Mouse (Mus musculus): ENCODE measurements at regions not wholly inside any gene's neighbourhood (a gene's known extent, or its start where the extent isn't known, plus 50 kb on each side); places are given as distances from the start of the nearest gene placed in this dataset.

DNA sequence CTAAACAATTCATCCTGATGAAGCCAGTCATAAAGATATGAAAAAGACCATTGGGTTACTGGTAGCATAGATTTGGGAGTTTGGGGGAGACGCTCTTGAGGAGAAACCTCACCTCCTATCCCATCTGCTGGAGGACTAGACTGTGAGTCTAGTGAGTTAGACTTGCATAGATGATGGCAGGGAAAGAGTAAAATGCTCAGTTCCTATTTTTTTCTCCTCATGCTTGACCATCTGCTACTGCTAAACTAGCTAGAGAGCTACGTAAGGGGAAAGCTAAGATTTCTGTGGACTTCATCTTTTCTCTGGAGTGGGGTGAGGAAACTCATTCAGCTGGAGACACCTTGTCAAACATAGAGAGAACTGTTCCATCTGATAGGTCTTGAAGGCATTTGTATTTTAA lies 118.4 kb upstream of the Gnao1 start:
- no peak for DNase-seq

DNA sequence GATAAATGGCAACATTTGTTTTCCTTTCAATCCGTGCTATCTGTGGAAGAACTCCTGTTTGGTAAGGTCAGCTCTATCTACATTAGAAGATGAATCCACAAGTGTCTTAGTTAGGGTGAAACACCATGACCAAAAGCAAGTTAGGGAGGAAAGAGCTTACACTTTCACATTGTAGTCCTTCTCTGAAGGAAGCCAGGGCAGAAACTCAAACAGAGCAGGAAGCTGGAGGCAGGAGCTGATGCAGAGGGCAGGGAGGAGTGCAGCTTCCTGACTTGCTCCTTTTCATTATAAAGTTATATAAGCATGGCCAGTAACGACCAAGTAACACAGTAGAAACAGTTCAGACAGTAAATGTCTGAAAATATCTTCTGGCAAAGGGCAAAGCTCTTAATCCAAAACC lies 117.9 kb upstream of the Gnao1 start:
- no peak for DNase-seq

DNA sequence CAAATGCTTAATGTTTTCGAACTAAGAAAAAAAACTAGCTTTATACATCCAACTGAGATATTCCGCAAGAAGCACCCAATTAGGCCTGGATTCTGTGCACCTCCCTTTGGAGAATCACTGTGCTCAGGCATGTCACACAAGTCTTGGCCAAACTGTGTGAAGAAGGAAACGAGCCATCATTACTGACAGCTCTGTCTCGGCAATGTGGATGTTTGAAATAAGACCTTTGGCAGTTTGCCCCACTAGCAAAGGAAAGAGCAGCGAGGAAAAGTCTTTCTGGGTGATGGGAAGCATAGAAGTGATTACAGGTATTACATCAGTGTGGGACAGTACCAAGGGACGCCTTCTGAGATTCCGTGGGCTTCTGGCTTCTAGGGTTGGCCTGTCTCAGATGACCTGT lies 112.6 kb upstream of the Gnao1 start:
- no peak for DNase-seq

DNA sequence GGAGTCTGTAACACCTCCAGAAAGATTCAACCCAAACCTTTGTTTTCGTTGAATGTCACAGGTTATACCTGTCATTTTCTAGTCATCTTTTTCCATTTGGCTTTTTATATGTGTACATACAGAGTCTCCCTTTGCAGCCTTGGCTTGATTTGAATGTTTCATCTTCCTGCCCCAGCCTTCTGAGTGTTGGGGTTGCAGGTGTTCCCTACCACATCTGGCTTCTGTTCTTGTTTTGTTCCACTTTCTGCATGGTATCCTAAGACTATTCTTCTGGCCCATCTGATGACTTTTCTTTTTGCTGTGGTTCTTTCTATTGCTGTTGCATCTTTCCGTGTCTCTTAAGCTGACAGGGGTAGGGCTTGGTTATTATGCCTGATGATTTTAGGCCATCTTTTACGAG lies 111.3 kb upstream of the Gnao1 start:
- DNase-seq = no peak

DNA sequence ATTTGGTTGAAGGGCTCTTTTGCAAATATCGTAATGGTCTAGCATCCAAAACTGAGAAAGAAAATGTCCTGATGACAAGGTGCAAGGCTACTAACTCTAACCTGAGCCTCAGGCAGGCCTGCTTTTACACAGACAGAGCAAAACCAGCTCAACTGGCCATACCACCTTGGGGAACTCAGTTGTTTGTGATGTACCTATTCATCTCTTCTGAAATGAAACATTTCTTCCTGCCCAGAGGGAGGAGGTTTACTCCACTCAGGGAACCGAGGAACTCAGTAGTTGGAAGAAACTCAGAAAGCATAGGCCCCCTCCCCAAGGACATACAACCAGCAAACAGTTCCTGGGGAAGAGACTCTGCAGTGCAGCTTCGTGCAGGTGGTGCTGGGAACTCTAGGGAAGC lies 108.4 kb upstream of the Gnao1 start:
- no peak for DNase-seq

DNA sequence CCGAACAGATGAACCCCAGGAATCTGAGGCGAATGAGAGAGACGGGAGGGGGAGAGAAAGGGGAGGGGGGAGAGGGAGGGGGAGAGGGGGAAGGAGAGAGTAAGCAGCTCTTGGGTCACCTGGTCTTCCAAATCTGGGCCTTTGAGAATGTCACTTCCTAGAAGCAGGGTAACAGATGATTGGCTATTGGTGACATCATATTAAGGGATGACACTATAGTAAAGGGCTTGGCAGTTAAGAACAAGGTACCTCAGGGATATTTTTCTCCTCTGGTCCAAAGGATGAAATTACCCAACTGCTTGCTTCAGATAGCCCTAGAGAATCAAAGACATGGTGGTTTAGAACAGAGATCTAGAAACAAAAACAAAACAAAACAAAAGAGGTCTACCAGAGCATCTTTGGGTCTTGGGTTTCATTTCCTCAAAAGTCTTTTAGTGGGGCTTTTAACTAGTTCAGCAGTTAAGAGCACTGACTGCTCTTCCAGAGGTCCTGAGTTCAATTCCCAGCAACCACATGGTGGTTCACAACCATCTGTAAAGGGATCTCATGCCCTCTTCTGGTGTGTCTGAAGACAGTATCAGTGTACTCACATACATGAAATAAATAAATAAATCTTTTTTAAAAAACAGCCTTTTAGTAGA lies 97.6 kb upstream of the Gnao1 start:
- DNase-seq = no peak

DNA sequence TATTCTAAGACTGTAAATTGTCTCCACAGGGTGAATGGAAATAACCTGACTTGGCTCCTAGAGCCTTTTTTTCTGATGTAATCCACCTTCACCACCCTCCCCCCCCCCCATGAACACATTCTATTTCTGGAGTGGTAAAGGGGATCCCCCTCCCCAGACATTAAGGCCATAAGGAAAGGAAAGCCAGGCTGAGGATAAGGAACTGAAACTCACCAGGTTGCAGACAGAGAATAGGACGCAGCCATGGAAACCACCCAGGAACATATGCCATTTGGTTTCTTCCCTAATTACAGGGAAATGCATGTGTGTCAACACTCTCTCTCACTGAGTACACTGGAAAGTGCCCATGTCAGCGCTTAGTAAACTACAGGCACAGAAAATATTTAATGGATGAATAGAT lies 96.5 kb upstream of the Gnao1 start:
- DNase-seq = no peak

DNA sequence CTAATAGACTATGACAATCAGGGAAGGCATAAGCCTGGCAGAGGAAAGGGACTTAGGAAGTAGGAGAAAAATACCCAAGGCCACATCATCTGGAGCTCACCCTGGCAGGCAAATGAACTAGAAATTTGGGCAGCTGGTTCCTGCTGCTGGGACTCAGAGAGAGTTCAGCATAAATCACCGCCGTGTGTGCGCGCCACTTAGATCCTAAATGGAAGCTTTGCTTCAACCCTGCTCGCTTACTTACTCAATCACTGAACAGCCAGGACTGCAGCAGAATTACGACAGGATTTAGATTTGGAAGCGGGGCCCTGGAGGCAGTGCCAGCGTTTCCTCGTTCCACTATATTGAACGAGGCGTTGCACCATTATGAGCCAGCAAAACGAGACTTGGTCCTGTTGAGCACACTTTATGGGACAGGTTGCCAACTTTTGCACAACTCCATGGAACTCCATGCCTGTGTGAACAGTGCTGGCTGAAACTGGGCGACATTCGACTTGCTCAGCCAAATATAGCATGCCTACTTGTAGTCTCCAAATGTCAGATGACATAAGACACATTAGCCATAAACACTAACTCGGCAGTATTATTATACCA lies 84.8 kb upstream of the Gnao1 start:
- no peak for DNase-seq

DNA sequence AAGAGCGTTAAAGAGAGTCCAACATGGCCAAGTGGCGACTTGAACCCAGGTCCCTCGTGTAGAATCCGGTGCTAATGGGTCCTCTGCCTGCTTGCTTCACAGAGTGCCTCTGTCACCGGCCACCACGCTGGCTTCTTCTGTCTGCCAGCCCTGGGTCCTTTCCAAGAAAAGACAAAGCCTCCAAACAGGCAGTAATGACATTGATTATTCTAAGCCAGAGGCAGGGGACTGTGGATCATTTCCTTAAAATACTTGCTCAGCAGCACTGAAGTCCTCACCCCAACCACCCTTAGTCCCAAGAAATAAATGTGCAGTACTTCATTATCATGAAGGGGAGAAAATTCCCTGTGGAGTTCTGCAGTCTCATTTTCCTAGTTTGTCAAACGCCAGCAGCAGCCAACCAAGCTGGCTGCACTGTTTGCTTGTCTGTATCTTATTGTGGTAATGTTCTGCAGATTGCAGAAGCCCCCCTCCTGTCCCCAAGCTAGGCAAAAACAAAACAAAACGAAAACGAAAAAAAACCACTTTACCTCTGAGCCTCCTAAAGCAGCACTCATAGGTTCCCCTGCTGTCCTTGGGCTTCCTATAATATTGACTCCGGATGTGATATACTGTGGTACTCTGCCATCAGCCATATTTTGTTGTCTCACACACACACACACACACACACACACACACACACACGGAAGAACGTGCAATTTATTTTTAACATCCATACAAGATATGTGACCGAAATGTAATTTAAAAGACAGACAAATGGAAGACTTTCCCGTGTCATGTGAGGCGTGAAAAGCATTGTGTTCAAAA lies 80.4 kb upstream of the Gnao1 start:
- peak; percentile 25 for DNase-seq

DNA sequence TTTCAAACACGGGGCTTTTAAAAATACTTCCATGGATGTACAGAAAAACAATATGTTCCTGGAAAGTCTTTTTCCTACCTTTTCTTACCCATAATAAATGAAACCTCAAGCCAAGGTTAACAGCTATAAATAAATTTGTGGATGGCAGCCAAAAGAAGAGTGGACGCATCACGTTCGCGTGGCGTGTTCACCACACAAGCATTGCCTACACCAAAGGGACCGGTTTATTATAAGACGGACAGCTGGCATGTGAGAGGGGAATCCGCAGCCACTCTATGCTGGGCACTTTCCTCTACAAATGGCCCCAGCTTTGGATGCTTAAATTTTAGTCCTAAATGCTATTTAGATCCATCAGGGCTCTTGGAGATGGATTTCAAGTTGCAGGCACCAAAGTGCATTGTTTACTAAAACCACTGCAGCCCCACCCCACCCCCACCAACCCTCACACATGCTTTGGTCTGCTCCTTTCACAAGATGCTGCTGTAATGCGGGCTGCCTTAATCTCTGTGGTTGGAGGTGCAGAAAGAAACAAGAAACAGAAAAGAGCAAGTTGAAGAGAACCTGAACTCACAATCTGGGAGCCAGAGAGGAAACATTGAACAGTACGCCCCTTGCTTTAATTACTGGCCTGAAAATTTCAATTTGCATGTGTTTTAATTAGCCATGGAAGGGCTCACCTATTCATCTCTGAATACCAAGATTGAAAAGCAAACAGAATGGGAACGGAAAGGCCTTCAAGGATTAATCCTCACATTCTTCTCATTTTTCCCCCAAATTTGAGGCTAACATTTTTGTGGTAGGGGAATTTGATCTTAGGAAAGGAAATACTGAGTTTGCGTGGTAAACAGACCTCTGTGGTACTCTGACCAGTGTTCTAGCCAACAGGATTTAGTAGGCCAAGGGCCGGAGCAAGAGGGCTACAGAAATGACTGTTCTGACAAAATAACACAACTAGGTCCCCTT lies 78.7 kb upstream of the Gnao1 start:
- no peak for DNase-seq

DNA sequence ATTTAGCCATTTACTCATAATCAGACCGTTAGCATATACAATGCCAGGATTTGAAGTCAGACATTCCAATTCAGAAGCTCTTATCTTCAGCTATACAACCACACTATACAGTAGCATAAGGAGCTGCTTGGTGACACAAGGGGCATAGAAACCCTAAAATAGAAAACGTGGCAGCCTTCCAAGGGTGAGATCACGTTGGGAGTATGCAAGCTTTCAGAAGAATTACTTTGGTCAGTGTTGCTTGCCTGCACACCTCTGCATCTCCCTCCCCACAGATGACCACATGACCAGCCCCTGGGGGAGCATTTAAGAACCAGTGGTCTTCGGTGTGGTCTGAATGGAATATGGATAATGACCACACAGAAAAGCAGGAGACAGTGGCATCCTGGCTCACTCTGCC lies 74.9 kb upstream of the Gnao1 start:
- DNase-seq = peak; percentile 45

DNA sequence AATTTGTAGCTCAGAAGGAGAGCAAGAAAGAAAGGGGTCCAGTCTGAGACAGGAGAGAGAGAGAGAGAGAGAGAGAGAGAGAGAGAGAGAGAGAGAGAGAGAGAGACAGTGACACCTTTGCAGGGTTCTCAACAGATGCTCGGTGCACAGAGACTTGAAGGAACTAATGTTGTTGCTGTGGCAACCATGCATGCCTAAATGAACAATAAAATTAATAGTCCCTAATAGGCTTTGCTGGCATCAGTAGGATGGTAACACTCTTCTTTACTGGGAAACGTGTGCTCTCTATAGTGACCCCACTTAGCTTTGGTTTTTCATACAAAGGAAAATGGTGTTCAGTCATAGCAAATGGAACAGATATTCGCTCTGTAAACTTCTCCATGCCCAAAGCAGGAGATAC lies 69.5 kb upstream of the Gnao1 start:
- DNase-seq = no peak

DNA sequence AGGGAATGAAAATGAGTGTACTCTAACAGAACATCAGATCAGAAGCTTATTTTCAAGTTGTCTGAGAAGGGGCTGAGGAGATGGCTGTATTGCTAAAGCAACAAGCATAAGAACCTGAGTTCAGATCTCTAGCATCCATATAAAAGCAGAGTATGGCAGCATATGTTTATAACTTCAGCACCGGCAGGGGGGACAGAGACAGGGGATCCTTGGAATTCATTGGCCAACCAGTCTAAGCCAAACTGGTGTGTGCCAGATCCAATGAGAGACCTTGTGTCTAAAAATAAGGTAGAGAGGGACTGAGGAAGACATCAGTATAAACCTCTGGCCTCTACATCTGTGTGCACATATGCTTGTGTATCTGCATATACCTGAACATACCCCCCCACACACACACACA lies 61.0 kb upstream of the Gnao1 start:
- DNase-seq = no peak

DNA sequence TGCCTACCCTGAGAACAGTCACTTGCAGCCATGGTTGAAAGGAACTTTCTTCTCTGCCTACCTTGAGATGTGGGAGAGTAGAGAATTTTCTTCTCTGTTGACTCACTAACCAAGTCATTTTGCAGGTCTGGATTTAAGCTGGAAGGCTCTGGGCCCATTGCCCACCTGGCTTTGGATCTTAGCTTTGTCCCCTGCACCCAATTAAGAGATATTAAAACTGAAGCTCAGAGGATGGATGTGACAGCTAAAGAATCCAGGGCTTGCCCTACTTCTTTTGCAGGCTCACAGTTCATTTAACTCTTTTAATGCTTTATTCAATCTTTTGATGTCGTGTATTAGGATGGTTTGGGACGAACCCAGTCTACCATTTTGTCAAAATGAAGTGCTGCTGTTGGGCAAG lies 58.8 kb upstream of the Gnao1 start:
- DNase-seq = no peak

DNA sequence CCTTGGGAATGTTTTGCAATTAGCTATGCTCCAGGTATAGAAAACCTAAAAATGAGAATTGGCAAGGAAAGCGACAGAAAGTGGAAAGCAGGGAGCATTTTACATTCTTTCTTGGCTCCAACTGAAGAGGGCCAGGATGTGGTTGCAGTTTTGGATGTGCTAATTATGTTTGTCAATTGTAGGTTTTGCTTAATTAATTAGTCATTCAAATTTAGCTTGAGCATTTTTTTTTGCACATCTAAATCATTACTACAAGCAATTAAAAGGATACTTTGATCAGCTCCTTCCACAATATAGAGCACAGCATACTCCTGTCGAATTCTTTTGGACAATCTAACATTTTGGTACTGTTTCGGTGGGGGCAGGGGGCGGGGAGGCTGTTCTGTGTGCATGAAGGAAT lies 53.8 kb upstream of the Gnao1 start:
- no peak for DNase-seq

Data from cerebellum, adult 9-10 months (tissue).